ENCODE assay signal across 8 mouse cellular contexts in the genomic region with DNA sequence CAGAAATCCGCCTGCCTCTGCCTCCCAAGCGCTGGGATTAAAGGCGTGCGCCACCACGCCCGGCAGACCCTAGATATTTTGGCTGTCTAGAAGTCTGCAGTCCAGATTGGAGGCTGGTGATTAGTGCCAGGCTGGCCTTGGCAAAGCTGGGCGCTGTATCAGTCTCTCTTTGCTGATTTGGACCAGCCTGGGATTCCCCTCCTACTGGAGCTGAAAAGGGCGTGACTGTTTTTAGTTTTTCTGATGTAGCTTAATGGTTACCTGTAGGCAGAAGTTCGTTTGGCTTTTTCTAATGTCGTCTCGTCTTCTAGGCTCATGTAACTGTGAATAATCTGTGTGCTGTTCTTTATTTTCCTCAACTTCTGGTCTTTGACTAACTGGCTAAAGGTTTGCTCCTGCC. TPM values are rescaled to one million over a fixed set of nuclear protein-coding genes. Genes with fewer than 3 reads are reported as not detected.
DNase-seq lines count a peak whose midpoint lies in the region; ATAC-seq and TF ChIP-seq lines count a peak whose summit lies in the region.

No protein-coding gene starts in this region.

- no peak for TF ChIP-seq POLR2A in brain, embryonic 14.5 days (IDR thresholded peaks at IDR 0.05; ENCODE audit: borderline replicate concordance, extremely low read depth, insufficient read depth, insufficient read length, poor library complexity, severe bottlenecking)

- H3K4me3 ChIP-seq in heart, embryonic 16.5 days (ENCODE audit: low read length): peak overlapping the region; percentile 67
- peak overlapping the region; percentile 63 for H3K4me3 ChIP-seq in hindbrain, embryonic 14.5 days (replicated peaks; ENCODE audit: low read length)
- H3K4me3 ChIP-seq in midbrain, embryonic 15.5 days: peak overlapping the region; percentile 90

- ATAC-seq in heart, embryonic 16.5 days (replicated peaks; ENCODE audit: extremely low read depth, insufficient read depth, low FRiP score): no peak
- no peak for ATAC-seq in hindbrain, embryonic 14.5 days (ENCODE audit: low FRiP score)
- ATAC-seq in midbrain, embryonic 15.5 days (replicated peaks): no peak

- H3K9ac ChIP-seq in heart, embryonic 16.5 days (ENCODE audit: low read length): peak overlapping the region; percentile 19; the same call in 1 of the 2 replicates
- H3K9ac ChIP-seq in hindbrain, embryonic 14.5 days: peak overlapping the region; percentile 83
- peak overlapping the region; percentile 80 for H3K9ac ChIP-seq in midbrain, embryonic 15.5 days

- 60% methylated on average over 11 of the region's 11 CpGs for WGBS in heart, embryonic 16.5 days
- 62% methylated on average over 11 of the region's 11 CpGs for WGBS in hindbrain, embryonic 14.5 days
- 67% methylated on average over 11 of the region's 11 CpGs for WGBS in midbrain, embryonic 15.5 days

- H3K4me2 ChIP-seq in heart, embryonic 16.5 days (ENCODE audit: low read depth, low read length): peak overlapping the region; percentile 90
- H3K4me2 ChIP-seq in hindbrain, embryonic 14.5 days (replicated peaks): peak overlapping the region; percentile 80
- peak overlapping the region; percentile 77 for H3K4me2 ChIP-seq in midbrain, embryonic 15.5 days

- H3K27me3 ChIP-seq in heart, embryonic 16.5 days (ENCODE audit: control insufficient read depth, insufficient read depth, low read length): no peaks in the 10 kb centered on the region
- H3K27me3 ChIP-seq in hindbrain, embryonic 14.5 days (ENCODE audit: control insufficient read depth, insufficient read depth, low read length): no peaks in the 10 kb centered on the region
- H3K27me3 ChIP-seq in midbrain, embryonic 15.5 days (replicated peaks): no peaks in the 10 kb centered on the region

- TF ChIP-seq CTCF in brain, embryonic 14.5 days (IDR thresholded peaks at IDR 0.05; ENCODE audit: borderline replicate concordance, extremely low read depth, insufficient read depth, insufficient read length): no peak

- H3K4me1 ChIP-seq in heart, embryonic 16.5 days (ENCODE audit: control insufficient read depth, insufficient read depth, low read length): peaks cover 15% of the 10 kb centered on the region
- peaks cover 31% of the 10 kb centered on the region for H3K4me1 ChIP-seq in hindbrain, embryonic 14.5 days (replicated peaks; ENCODE audit: control insufficient read depth, insufficient read depth, low read length)
- H3K4me1 ChIP-seq in midbrain, embryonic 15.5 days: peaks cover 39% of the 10 kb centered on the region

- H3K9me3 ChIP-seq in heart, embryonic 16.5 days (replicated peaks; ENCODE audit: control insufficient read depth, low read length): no peaks in the 10 kb centered on the region
- H3K9me3 ChIP-seq in hindbrain, embryonic 14.5 days (ENCODE audit: control insufficient read depth, low read length): no peaks in the 10 kb centered on the region
- no peaks in the 10 kb centered on the region for H3K9me3 ChIP-seq in midbrain, embryonic 15.5 days

- 0 out of 2 replicates have a peak, but pooled peaks cover 6% of the 10 kb centered on the region for H3K36me3 ChIP-seq in heart, embryonic 16.5 days (ENCODE audit: control insufficient read depth, insufficient read depth)
- 0 out of 2 replicates have a peak, but pooled peaks cover 8% of the 10 kb centered on the region for H3K36me3 ChIP-seq in hindbrain, embryonic 14.5 days (replicated peaks; ENCODE audit: control insufficient read depth, insufficient read depth)
- H3K36me3 ChIP-seq in midbrain, embryonic 15.5 days (replicated peaks): no peaks in the 10 kb centered on the region

- DNase-seq in heart, adult 18-20 months: no peak
- peak; percentile 2 for DNase-seq in brain, embryonic 14.5 days (ENCODE audit: low read depth)
- DNase-seq in hindbrain, embryonic 14.5 days (ENCODE audit: low spot score): no peak
- DNase-seq in gastrocnemius, postnatal 10 days: no peak
- DNase-seq in layer of hippocampus, adult 9-10 months (ENCODE audit: low spot score): no peak
- no peak for DNase-seq in left cerebral cortex, adult 18-20 months (ENCODE audit: low spot score in 2 of 2)

- no peak overlapping the region for H3K27ac ChIP-seq in heart, embryonic 16.5 days (ENCODE audit: low read length)
- H3K27ac ChIP-seq in hindbrain, embryonic 14.5 days: no peak overlapping the region
- H3K27ac ChIP-seq in midbrain, embryonic 15.5 days: no peak overlapping the region

RNA-seq across cellular contexts. Expression of a gene that starts 1.4 kb away (rescaled TPM):
- 105 and 108 TPM in 2 replicates for polyA plus RNA-seq in heart, embryonic 16.5 days (2015; fragmentation: Nextera tagmentation; extraction: Ambion mirVana)
- 10 to 100 TPM; 25.2 to 28.5 TPM for total RNA-seq in heart, adult 18-20 months (2021)
- polyA plus RNA-seq in brain, embryonic 14.5 days (2012; rRNA removed): 202 and 216 TPM in 2 replicates
- 188 and 201 TPM in 2 replicates for polyA plus RNA-seq in hindbrain, embryonic 14.5 days (2014; fragmentation: Nextera tagmentation; extraction: Ambion mirVana)
- 246 and 256 TPM in 2 replicates for polyA plus RNA-seq in midbrain, embryonic 15.5 days (2015; fragmentation: Nextera tagmentation; extraction: Ambion mirVana)
- 10 to 100 TPM; 34.9 to 49.0 TPM for total RNA-seq in gastrocnemius, postnatal 10 days (2021)
- 10 to 100 TPM; 79.2 to 81.4 TPM for total RNA-seq in left cerebral cortex, adult 18-20 months (2021)

RNA-seq across cellular contexts. Expression of a gene that starts 42.6 kb away (rescaled TPM):
- 23.0 and 24.3 TPM in 2 replicates for polyA plus RNA-seq in heart, embryonic 16.5 days (2015; fragmentation: Nextera tagmentation; extraction: Ambion mirVana)
- 10 to 100 TPM in 1 of 2 experiments, 1 to 10 TPM in 1; 7.7 to 11.3 TPM for total RNA-seq in heart, adult 18-20 months (2021)
- 81.4 and 92.1 TPM in 2 replicates for polyA plus RNA-seq in brain, embryonic 14.5 days (2012; rRNA removed)
- polyA plus RNA-seq in hindbrain, embryonic 14.5 days (2014; fragmentation: Nextera tagmentation; extraction: Ambion mirVana): 39.3 and 39.7 TPM in 2 replicates
- 59.0 and 59.3 TPM in 2 replicates for polyA plus RNA-seq in midbrain, embryonic 15.5 days (2015; fragmentation: Nextera tagmentation; extraction: Ambion mirVana)
- 10 to 100 TPM in 1 of 2 experiments, 1 to 10 TPM in 1; 8.5 to 11.4 TPM for total RNA-seq in gastrocnemius, postnatal 10 days (2021)
- total RNA-seq in left cerebral cortex, adult 18-20 months (2021): 10 to 100 TPM; 21.1 to 25.8 TPM

RNA-seq across cellular contexts. Expression of a gene that starts 48.6 kb away (rescaled TPM):
- 74.4 and 75.1 TPM in 2 replicates for polyA plus RNA-seq in heart, embryonic 16.5 days (2015; fragmentation: Nextera tagmentation; extraction: Ambion mirVana)
- total RNA-seq in heart, adult 18-20 months (2021): 10 to 100 TPM; 74.0 to 81.4 TPM
- polyA plus RNA-seq in brain, embryonic 14.5 days (2012; rRNA removed): 70.1 and 75.6 TPM in 2 replicates
- 58.4 and 62.3 TPM in 2 replicates for polyA plus RNA-seq in hindbrain, embryonic 14.5 days (2014; fragmentation: Nextera tagmentation; extraction: Ambion mirVana)
- polyA plus RNA-seq in midbrain, embryonic 15.5 days (2015; fragmentation: Nextera tagmentation; extraction: Ambion mirVana): 63.3 and 70.0 TPM in 2 replicates
- total RNA-seq in gastrocnemius, postnatal 10 days (2021): 100 to 1,000 TPM; 131 to 140 TPM
- 10 to 100 TPM; 40.3 to 50.5 TPM for total RNA-seq in left cerebral cortex, adult 18-20 months (2021)

RNA-seq across cellular contexts. Expression of a gene that starts 55.6 kb away (rescaled TPM):
- 73.7 and 75.0 TPM in 2 replicates for polyA plus RNA-seq in heart, embryonic 16.5 days (2015; fragmentation: Nextera tagmentation; extraction: Ambion mirVana)
- total RNA-seq in heart, adult 18-20 months (2021): 10 to 100 TPM; 58.1 to 65.1 TPM
- polyA plus RNA-seq in brain, embryonic 14.5 days (2012; rRNA removed): 79.7 and 92.2 TPM in 2 replicates
- 58.3 and 60.7 TPM in 2 replicates for polyA plus RNA-seq in hindbrain, embryonic 14.5 days (2014; fragmentation: Nextera tagmentation; extraction: Ambion mirVana)
- 71.5 and 74.9 TPM in 2 replicates for polyA plus RNA-seq in midbrain, embryonic 15.5 days (2015; fragmentation: Nextera tagmentation; extraction: Ambion mirVana)
- total RNA-seq in gastrocnemius, postnatal 10 days (2021): 10 to 100 TPM; 52.4 to 64.5 TPM
- total RNA-seq in left cerebral cortex, adult 18-20 months (2021): 10 to 100 TPM; 50.5 to 53.1 TPM

RNA-seq across cellular contexts. Expression of a gene that starts 56.9 kb away (rescaled TPM):
- polyA plus RNA-seq in heart, embryonic 16.5 days (2015; fragmentation: Nextera tagmentation; extraction: Ambion mirVana): 5.3 and 5.7 TPM in 2 replicates
- total RNA-seq in heart, adult 18-20 months (2021): not detected
- polyA plus RNA-seq in brain, embryonic 14.5 days (2012; rRNA removed): 2.4 and 2.9 TPM in 2 replicates
- 1.8 and 2.2 TPM in 2 replicates for polyA plus RNA-seq in hindbrain, embryonic 14.5 days (2014; fragmentation: Nextera tagmentation; extraction: Ambion mirVana)
- polyA plus RNA-seq in midbrain, embryonic 15.5 days (2015; fragmentation: Nextera tagmentation; extraction: Ambion mirVana): 1.1 and 1.2 TPM in 2 replicates
- not detected for total RNA-seq in gastrocnemius, postnatal 10 days (2021)
- 1 to 10 TPM; 1.6 TPM for total RNA-seq in left cerebral cortex, adult 18-20 months (2021)

Comparison
In these comparisons a context has a peak if more than half of its experiments do, and no peak if none do; other contexts are left out.
1. H3K9ac ChIP-seq: peak in every context shown above with its lines; median percentile 83 in hindbrain, embryonic 14.5 days; 80 in midbrain, embryonic 15.5 days; 19 in heart, embryonic 16.5 days.